Mouse (Mus musculus): ENCODE measurements around the gene Nr2e3. TPM values are rescaled to one million over a fixed set of nuclear protein-coding genes. Genes with fewer than 3 reads are reported as not detected.
"Not testable (repeated sequence)": the region's sequence is repeated elsewhere in the genome, so short reads cannot be mapped to it uniquely, and the experiment has no call there.

Nr2e3 gene
- not detected in 2 replicates for total RNA-seq (2017)

GRCm38 (mm10) chr9:59960559-59960958 is at the start of gene Nr2e3:
Gene Nr2e3, minus strand, starts transcription at chr9:59960659.
- ATAC-seq (replicated peaks; ENCODE audit: low read depth, poor library complexity, severe bottlenecking) = no peak

DNA sequence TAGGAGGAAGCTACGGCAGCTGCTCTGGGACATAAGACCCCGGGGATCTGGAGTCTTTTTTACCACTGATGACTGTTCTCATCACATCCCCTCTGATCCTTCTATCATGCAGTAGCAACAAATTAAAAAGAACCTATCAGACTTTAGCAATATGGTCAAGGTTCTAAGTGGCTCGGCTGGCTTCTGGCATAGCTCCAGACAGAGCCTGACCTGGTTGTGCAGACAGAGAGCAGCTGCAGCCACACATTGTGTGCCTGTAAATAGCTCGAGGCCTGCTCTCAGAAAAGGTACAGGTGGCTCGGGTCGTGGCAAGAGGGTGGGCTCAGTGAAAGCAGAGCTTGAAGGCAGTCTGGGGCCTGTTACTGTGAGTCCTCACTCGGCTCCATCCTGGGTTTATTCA is 48.5 kb upstream of the Nr2e3 start:
- ATAC-seq (replicated peaks; ENCODE audit: low read depth, poor library complexity, severe bottlenecking) = no peak

- ATAC-seq (replicated peaks; ENCODE audit: low read depth, poor library complexity, severe bottlenecking) = no peak
Observed at GRCm38 (mm10) chr9:60002323-60002722, 41.9 kb upstream of the Nr2e3 start.

- no peak for ATAC-seq (replicated peaks; ENCODE audit: low read depth, poor library complexity, severe bottlenecking)
Observed at GRCm38 (mm10) chr9:60001444-60001843, 41.0 kb upstream of the Nr2e3 start.

DNA sequence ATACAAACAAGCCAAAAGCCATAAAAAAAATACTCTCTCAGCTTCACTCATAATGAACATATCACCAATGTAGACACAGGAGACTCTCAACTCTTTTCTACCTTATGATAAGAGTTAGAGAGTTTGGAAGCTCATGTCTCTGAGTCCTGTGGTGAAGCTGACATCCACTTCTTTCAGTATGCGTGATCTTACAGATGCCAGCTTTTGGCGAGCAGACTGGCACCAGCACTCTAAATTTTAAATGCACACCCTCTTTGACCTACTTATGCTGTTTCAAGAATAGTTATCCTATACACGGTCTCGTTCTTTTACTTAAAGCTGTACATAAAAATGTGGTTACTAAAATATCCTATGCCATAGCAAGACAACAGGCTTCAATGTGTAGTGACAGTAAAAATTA is 37.3 kb upstream of the Nr2e3 start:
- ATAC-seq (replicated peaks; ENCODE audit: low read depth, poor library complexity, severe bottlenecking) = no peak

DNA sequence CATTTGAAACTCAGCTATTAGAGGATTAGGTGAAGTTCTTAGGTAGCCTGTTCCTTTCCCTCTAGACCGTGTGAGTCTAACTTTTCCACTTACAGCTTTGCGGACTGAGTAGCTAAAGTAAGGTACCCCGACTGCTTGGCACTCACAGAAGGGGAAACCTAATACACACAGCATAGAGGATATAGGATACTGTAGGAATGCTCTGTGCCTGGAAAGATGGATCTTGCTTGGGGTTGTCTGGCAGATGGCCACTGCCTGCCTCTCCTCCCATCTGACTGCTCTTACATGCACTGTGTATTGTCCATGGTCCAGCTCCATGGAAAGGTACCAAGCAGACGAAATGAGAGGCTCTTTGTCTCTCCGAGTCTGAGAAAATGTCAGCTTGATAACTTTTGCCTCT is 30.9 kb upstream of the Nr2e3 start:
- ATAC-seq (replicated peaks; ENCODE audit: low read depth, poor library complexity, severe bottlenecking) = no peak

DNA sequence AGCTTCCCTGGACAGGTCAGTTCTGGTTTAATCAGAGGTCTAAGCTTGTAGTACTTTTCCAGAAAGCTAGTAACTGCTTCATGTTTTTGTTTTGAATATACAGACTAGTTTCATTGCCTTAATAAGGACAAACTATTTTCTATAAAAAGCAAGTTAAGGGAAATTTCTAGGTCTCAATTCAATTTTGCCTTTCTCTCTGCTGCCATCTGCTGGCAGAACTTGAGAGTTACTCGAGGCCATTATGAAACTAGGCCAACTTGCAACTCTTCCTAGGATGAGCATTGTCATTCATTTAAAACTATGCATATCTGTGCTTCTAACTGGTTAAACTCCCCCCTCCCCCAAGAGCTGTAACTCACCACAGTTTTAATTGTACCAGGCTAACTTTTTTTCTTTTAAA is 29.4 kb upstream of the Nr2e3 start:
- ATAC-seq (replicated peaks; ENCODE audit: low read depth, poor library complexity, severe bottlenecking) = no peak; the same call in 1 of the 2 replicates

- no peak for ATAC-seq (replicated peaks; ENCODE audit: low read depth, poor library complexity, severe bottlenecking)
Observed at GRCm38 (mm10) chr9:59985900-59986572, 25.6 kb upstream of the Nr2e3 start.

DNA sequence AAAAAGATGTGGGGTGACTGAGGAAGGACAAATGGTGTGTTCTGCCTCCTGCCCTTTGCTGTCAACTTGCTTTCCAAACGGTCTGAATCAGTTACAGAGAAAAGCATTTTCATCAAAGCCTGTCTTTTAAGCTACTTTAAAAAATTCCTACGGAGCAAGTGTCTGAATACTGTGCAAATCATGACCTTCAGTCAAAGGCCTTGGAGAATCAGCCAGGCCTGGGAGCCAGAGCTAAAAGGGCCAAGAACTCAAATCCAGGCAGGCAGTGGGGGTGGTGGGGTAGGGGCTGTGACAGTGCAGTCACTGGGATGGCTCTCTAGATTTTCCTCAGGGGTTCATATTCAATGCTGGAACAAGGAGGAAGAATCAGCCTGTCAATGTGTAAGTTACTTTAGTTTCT is 20.7 kb upstream of the Nr2e3 start:
- no peak for ATAC-seq (replicated peaks; ENCODE audit: low read depth, poor library complexity, severe bottlenecking)

DNA sequence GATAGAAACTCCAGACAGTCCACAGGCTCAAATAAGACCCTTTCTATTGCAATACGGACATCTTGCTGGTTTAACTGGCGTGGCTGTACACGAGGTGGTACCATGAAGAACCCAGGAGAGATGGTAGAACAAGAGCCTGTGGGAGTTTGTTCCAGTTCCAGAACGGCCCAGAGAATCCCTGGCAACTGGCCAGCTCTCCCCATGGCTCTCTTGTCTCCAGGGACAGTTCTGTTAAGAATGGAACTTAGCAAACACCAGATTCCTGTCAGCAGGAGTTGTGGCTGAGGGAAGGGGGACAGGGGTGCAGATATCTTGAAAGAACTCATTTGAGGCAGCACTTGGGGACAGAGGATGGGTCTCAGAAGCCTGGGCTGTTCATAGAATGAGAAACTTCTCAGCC is 10.8 kb upstream of the Nr2e3 start:
- ATAC-seq (replicated peaks; ENCODE audit: low read depth, poor library complexity, severe bottlenecking) = no peak

- peak; percentile 90 for ATAC-seq (replicated peaks; ENCODE audit: low read depth, poor library complexity, severe bottlenecking)
Observed at GRCm38 (mm10) chr9:59969383-59969782, 8.9 kb upstream of the Nr2e3 start.

DNA sequence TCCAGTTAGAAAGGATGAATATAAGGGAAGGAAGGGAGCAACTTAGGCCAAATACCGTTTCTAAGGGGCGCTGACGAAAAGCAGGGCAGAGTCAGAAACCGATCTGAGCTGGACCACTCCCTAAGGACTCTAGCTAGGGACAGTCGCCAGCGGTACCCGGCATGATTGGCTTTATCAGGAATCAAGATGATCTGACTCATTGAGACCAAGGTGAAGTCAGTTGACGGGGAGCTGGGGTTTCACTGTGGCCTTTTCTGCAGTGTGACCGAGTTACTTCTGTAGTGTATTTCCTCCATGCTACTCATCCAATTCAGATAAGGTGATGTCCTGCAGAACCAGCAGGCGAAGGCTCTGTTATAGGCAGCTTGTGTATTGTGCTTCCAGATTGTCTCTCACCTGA is 4.6 kb upstream of the Nr2e3 start:
- ATAC-seq (replicated peaks; ENCODE audit: low read depth, poor library complexity, severe bottlenecking) = no peak

GRCm38 (mm10) chr9:59964367-59964766 is 3.9 kb upstream of the Nr2e3 start:
- ATAC-seq (replicated peaks; ENCODE audit: low read depth, poor library complexity, severe bottlenecking) = no peak

DNA sequence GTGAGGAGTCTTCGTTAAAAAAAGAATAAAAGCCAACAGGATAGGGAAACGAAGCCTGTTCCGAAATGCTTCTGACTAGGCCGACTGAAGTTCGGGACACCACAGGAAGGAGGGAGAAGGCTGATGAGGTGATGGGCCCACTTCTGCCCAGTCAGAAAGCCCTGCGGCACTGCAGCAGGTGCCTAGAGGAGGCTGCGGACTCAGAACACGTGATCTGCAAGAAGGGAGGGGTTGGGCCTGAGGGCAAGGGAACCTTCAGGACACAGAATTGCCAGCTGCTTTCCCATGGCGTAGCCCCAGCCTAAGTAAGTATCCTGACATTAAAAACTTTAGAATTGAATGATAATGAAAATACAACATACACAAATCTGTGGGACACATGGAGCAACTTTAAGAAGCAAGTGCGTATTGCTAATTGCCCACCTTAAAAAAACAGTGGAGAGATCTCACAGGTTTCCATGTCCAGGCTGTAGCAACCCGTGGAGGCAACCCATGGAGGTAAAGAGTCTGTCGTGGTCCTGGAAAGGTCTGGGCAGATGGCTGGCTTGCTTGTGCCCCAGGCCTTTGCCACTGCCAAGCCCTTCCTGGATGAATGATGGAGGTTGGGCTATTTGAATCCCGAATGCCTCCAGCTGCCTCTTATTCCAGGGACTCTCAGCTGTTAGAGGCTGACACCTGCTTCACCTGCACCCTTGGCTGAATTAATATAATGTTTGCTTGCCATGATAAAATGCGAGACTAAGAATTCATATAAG is 919 bp upstream of the Nr2e3 start:
- ATAC-seq (replicated peaks; ENCODE audit: low read depth, poor library complexity, severe bottlenecking) = no peak

- ATAC-seq (replicated peaks; ENCODE audit: low read depth, poor library complexity, severe bottlenecking) = peak; percentile 99
Observed at GRCm38 (mm10) chr9:59959276-59959675, 1.2 kb downstream of the Nr2e3 start.

- ATAC-seq (replicated peaks; ENCODE audit: low read depth, poor library complexity, severe bottlenecking) = not testable (repeated sequence)
Observed at GRCm38 (mm10) chr9:59958115-59958514, 2.3 kb downstream of the Nr2e3 start.

GRCm38 (mm10) chr9:59956496-59956895 is 4.0 kb downstream of the Nr2e3 start:
- ATAC-seq (replicated peaks; ENCODE audit: low read depth, poor library complexity, severe bottlenecking) = no peak

DNA sequence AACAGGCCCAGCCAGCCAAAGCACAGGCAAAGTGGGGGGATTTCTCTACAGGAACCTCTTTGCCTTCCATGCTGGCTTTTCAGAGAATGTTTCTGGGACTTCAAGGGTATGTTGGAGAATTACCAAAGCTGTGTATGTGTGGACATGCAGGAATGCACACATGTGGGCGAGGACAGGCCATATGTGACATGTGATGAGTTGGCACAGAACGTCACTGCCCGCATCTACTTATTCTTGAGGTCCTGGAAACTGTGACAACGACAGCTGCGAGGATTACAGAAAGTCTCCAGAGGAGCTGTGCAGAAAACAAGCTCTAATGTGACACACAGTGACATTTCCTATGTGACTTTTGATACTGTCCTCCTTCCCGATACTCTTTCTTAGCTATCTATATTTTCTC is 4.8 kb downstream of the Nr2e3 start:
- no peak for ATAC-seq (replicated peaks; ENCODE audit: low read depth, poor library complexity, severe bottlenecking)

DNA sequence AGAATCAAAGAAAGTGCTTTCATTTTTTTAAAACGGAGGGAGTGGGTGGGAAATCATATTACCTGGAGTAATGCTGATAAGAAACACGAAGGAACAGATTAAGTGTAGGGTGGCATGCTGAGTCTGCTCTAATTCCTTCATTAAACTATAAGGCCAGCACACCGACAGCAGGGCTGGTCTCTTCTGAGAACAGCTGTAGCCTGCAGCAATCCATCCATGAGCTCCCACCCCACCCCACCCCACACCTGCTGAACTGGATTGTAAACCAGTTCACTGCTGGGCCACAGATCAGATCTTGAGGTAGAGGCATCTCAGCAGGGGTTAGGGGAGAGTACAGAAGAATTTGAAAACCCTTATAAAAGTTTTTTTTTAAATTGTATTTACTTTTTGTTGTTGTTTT is 5.3 kb downstream of the Nr2e3 start:
- no peak for ATAC-seq (replicated peaks; ENCODE audit: low read depth, poor library complexity, severe bottlenecking)

DNA sequence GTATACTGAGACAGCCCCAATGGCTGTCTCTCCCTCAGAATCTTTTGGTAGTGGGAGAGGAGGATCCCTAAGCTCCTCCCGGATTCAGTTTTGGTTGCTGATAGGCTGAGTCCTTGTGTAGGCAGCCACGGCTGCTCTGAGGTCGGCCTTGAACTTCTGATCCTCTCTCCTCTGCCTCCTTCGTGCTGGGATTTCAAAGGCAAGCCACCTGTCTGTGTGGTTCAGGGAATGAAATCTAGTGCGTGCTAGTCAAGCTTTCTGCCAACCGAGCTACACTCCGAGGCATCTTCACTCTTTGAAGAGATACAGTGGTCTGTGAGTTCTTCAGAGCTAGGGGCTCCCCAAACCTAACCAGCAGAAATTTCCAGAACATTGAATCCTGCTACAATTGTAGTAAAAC is 6.9 kb downstream of the Nr2e3 start:
- ATAC-seq (replicated peaks; ENCODE audit: low read depth, poor library complexity, severe bottlenecking) = no peak

DNA sequence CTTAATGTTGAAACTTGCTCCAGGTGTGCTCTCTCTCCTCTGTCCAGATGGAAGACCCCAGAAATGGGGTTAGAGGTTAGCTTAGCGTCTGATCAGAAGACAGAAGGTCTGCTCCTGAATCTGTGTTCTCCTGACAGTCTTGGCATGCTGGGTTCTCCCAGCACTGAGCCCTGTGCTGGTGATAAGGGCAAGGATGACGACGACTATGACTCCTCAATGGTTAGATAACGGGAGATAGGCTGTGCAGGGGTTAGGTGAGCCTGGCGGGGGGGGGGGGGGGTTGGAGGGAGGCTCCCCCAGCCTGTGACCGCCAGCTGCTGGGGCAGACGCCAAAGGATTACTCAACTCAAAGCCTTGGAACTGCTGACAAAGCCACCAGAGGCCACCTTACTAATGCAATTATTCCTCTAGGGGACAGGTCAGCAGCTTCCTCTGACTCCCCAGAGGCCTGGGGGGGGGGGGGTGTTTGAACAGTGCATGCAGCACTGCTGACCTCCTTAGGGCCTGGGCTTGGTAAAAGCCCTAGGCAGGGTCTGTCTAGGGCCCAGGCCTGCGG is 7.9 kb downstream of the Nr2e3 start:
- ATAC-seq (replicated peaks; ENCODE audit: low read depth, poor library complexity, severe bottlenecking) = no peak

Data from common myeloid progenitor, adult 5-6 weeks (primary cell).